Mouse (Mus musculus) megakaryocyte, embryonic 14.5 days (primary cell): Measurements from ENCODE around the gene Il1f9.
"Not testable (repeated sequence)": the region's sequence is repeated elsewhere in the genome, so short reads cannot be mapped to it uniquely, and the experiment has no call there.

Source experiments
- FLI1 ChIP-seq: IDR thresholded peaks from 2 replicates; pipeline ENCODE4 v1.6.1; 2012; ENCODE audit warnings: low read length, inconsistent platforms, mixed read lengths
- GATA1 ChIP-seq: IDR thresholded peaks from 3 replicates; pipeline ENCODE4 v1.6.1; 2012; ENCODE audit warnings: mixed read lengths, low read length, inconsistent platforms, borderline replicate concordance

GRCm38 (mm10) chr2:24181683-24182331 is 4.5 kb upstream of the Il1f9 start:
- not testable (repeated sequence) for TF ChIP-seq GATA1, FLI1
